Mouse (Mus musculus) thymus, postnatal 10 days (tissue): Measurements from ENCODE around the gene Slx4ip.
A peak's percentile ranks its signal among the peaks of the same experiment; 100 is the strongest.
"Not testable (repeated sequence)": the region's sequence is repeated elsewhere in the genome, so short reads cannot be mapped to it uniquely, and the experiment has no call there.

ENCODE experiments used
- DNase-seq, 2 experiments: peaks; one replicate each; pipeline ENCODE4 v3.0.0; 2021; ENCODE audit warnings: low spot score in 2 of 2

The Slx4ip gene

GRCm38 (mm10) chr2:136891068-136891950, at the start of gene Slx4ip, which contains the start of the genes AL731706.1 and Mkks:
Gene Slx4ip, plus strand, starts transcription at chr2:136891218.
Gene AL731706.1, minus strand, starts transcription at chr2:136891389.
Gene Mkks, minus strand, starts transcription at chr2:136891389.
- peak; percentile 98 to 99 for DNase-seq

- DNase-seq, result no peak
These were observed 40.7 kb upstream of the Slx4ip start for GRCm38 (mm10) chr2:136850366-136850765.

- no peak for DNase-seq
These were observed 36.3 kb upstream of the Slx4ip start for GRCm38 (mm10) chr2:136854543-136855388.

- no peak for DNase-seq
These were observed 5.4 kb upstream of the Slx4ip start, which contains the start of gene AL731706.2 for GRCm38 (mm10) chr2:136885579-136885978. Gene AL731706.2, minus strand, starts transcription at chr2:136885679.

- DNase-seq, result no peak
These were observed 4.2 kb upstream of the Slx4ip start for GRCm38 (mm10) chr2:136886846-136887245.

- not testable (repeated sequence) for DNase-seq
These were observed 326 bp upstream of the Slx4ip start for GRCm38 (mm10) chr2:136890716-136891067.

- peak; percentile 89 to 92 for DNase-seq
These were observed 943 bp downstream of the Slx4ip start for GRCm38 (mm10) chr2:136891951-136892371.

GRCm38 (mm10) chr2:136894494-136894893, 3.5 kb downstream of the Slx4ip start:
- DNase-seq, result no peak

- DNase-seq, result no peak
These were observed 5.1 kb downstream of the Slx4ip start for GRCm38 (mm10) chr2:136896131-136896530.

GRCm38 (mm10) chr2:136908596-136908995, 17.6 kb downstream of the Slx4ip start:
- DNase-seq, result no peak

- DNase-seq, result no peak
These were observed 18.3 kb downstream of the Slx4ip start for GRCm38 (mm10) chr2:136909298-136909697.

GRCm38 (mm10) chr2:136911958-136912411, 21.0 kb downstream of the Slx4ip start:
- DNase-seq, result no peak

GRCm38 (mm10) chr2:136913021-136913420, 22.0 kb downstream of the Slx4ip start:
- DNase-seq, result no peak

- DNase-seq, result no peak
These were observed 23.4 kb downstream of the Slx4ip start for GRCm38 (mm10) chr2:136914334-136914902.

GRCm38 (mm10) chr2:136919433-136919832, 28.4 kb downstream of the Slx4ip start:
- no peak for DNase-seq

- DNase-seq, result no peak
These were observed 29.4 kb downstream of the Slx4ip start for GRCm38 (mm10) chr2:136920257-136920993.

- no peak for DNase-seq
These were observed 30.0 kb downstream of the Slx4ip start for GRCm38 (mm10) chr2:136921003-136921408.

GRCm38 (mm10) chr2:136936391-136937288, 45.6 kb downstream of the Slx4ip start:
- DNase-seq, result no peak

- no peak for DNase-seq
These were observed 47.2 kb downstream of the Slx4ip start for GRCm38 (mm10) chr2:136938249-136938648.

- no peak for DNase-seq
These were observed 55.3 kb downstream of the Slx4ip start for GRCm38 (mm10) chr2:136946297-136946696.
